Mouse (Mus musculus): Measurements from ENCODE around the gene Plscr3. TPM values are rescaled to one million over a fixed set of nuclear protein-coding genes. Genes with fewer than 3 reads are reported as not detected.
"Not testable (repeated sequence)": the region's sequence is repeated elsewhere in the genome, so short reads cannot be mapped to it uniquely, and the experiment has no call there.

Plscr3 gene
- polyA plus RNA-seq, 1 experiment, result 82.7 TPM

DNA sequence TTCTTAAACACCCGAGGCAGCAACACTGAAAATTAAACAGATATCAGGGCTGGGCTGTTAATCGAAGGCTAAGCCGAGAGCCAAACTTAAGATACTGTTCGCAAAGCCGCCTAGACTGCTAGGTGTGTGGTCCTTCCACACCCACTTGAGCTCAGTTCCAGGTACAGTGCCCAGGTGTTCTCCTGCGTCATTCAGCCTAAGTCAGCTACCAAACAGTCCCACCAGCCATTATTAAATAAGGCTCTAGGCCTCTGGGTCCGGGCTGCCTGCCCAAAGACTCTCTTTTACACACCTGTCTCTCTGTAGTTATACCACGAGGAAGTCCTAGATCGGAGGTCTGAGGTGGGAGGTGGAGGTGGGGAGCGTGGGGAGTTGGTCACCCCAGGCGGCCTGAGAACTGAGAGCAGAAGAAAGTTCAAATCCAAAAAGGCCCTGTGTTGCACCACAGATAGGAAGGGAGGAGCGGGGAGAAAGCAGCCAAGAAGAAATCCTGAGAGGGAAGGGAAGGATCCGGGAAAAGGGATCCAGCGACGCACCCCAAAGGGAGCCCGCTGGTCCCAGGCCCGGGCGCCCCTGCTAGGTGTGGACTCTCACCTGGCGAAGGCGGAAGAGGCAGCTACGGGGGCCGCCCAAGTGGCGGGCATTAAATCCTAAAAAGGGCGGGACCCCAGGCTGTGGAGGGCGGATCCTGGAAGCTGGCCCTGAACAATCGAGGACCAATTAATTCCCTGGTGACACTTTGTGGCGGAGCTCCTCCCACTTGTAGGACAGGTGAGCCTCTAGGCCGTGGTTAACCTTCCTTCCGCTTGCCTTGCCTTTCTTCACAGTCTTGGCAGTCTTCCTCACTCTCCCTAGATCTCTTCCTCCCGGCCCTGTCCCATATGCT lies 12.2 kb downstream of the Plscr3 start, which contains the start of gene Tnk1:
Tnk1 (minus strand) TSS at position 618 of the 886 bp plus-strand sequence.
- H3K36me3 ChIP-seq (ENCODE audit: control insufficient read depth, insufficient read depth), result no peaks in the 10 kb centered on the region

DNA sequence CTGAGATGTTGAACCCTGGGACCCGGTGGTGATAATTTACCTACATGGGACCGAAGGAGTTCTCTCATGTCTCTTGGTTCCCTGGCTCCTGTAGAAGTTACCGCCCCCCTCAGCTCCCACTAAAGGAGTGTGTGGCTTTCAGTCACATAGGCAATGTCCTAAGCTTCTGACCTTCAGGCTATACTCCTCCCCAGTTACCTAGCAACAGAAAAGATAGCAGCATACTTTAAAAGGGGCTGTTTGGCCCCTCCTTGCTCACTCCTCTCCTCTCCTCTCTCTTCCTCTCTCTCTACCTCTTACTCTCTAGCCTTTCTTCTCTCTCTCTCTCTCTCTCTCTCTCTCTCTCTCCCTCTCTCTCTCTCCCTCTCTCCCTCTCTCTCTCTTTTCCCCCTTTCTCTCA lies 17.6 kb downstream of the Plscr3 start:
- not testable (repeated sequence) for H3ac ChIP-seq (ENCODE audit: control insufficient read depth, insufficient read length, low read depth); H3K36me3 ChIP-seq (ENCODE audit: control insufficient read depth, insufficient read depth); H3K4me3 ChIP-seq (ENCODE audit: insufficient read depth, poor library complexity, severe bottlenecking); H3K79me3 ChIP-seq (ENCODE audit: low read depth); H3K79me2 ChIP-seq (ENCODE audit: control insufficient read depth, insufficient read depth); H3K27me3 ChIP-seq (ENCODE audit: control insufficient read depth, insufficient read depth, insufficient read length)

More for the DNA sequence above, 12.2 kb downstream of the Plscr3 start, which contains the start of gene Tnk1:
- H3K27me3 ChIP-seq (ENCODE audit: control insufficient read depth, insufficient read depth, insufficient read length), result peaks cover 8% of the 10 kb centered on the region
- H3K79me2 ChIP-seq (ENCODE audit: control insufficient read depth, insufficient read depth), result no peaks in the 10 kb centered on the region
- H3ac ChIP-seq (ENCODE audit: control insufficient read depth, insufficient read length, low read depth), result no peak within 1 kb of the TSS
- no peak for TF ChIP-seq FOSL1 (IDR thresholded peaks at IDR 0.05; ENCODE audit: insufficient read depth, low read length, poor library complexity, severe bottlenecking)
- H3K79me3 ChIP-seq (ENCODE audit: low read depth), result no peaks in the 10 kb centered on the region
- H3K4me3 ChIP-seq (ENCODE audit: insufficient read depth, poor library complexity, severe bottlenecking), result no peak within 1 kb of the TSS

DNA sequence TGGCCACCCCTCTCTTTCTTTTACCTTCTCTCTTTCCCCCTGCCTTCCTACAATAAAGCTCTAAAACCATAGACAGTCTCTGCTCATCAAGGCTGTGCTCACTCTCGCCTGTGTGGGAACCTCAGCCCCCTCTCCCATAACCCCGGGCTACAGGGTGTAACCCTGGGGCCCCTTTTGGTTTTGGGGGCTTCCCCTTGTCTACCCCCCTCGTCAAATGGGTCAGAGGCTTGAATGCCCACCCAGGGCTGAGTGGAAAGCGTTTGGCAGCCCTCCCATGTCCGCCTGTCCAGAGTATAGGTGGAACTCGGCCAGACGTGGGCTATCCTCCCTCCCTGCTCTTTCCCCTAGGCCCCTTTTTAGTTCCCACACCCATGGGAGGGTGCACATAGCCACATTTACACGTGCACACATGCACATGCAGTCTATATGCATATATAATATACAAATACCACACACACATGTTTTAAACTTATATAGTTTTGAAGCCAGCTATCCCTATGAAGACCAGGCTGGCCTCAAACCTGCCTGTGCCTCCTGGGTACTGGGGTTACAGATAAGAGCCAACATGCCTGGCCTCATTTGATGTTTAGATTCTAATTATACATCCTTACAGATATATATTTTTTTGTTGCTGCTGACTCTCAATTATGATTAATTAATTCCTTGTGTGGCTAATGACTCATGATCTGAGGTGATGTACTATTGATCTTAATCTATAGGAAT lies 18.1 kb downstream of the Plscr3 start:
- Histone ChIP-seq H3K36me3 (ENCODE audit: control insufficient read depth, insufficient read depth) (no peaks in the 10 kb centered on the region), H3ac (ENCODE audit: control insufficient read depth, insufficient read length, low read depth) (no peak overlapping the region), H3K79me3 (ENCODE audit: low read depth) (no peaks in the 10 kb centered on the region), H3K27me3 (ENCODE audit: control insufficient read depth, insufficient read depth, insufficient read length) (peaks cover 10% of the 10 kb centered on the region), H3K79me2 (ENCODE audit: control insufficient read depth, insufficient read depth) (no peaks in the 10 kb centered on the region), H3K4me3 (ENCODE audit: insufficient read depth, poor library complexity, severe bottlenecking) (no peak overlapping the region)
- no peak for TF ChIP-seq CTCF (IDR thresholded peaks at IDR 0.05; ENCODE audit: control insufficient read depth, insufficient read depth, insufficient read length)

DNA sequence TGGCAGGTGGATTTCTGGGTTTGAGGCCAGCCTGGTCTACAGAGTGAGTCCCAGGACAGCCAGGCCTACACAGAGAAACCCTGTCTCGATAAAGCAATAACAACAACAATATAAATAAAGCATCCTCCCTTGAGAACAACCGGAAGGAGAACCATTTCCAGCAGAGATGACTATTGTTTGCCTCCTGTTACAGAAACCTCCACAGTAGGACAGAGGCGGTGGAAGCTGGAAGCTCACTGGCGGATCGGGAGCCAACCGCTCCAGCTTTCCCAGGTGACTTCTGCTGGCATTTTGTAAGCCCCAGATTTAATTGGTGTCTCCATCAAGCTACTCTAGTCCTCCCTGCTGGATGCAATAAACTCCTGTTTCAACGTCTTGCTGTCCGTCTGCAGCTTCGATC lies 19.4 kb downstream of the Plscr3 start:
- H3K4me3 ChIP-seq (ENCODE audit: insufficient read depth, poor library complexity, severe bottlenecking), result no peak overlapping the region

DNA sequence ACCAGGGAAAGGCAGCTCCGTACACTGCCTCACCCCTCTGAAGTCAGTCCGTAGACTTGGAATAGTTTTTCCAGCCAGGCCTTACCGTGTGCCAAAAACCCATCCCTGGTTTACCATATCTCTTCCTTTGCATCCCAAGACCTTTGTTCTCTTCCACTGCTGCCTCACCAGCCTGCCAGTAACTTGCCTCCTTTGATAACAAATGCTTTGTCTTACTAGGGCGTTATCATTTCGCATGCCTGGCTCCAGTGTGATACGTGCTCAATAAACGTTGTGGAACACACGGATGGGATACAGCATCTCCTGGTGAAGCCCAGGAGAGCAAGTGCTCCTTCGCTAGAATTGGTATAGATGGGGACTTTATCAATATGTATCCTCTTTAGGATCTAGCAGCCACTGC lies 21.2 kb downstream of the Plscr3 start:
- Histone ChIP-seq H3K27me3 (ENCODE audit: control insufficient read depth, insufficient read depth, insufficient read length) (peaks cover 10% of the 10 kb centered on the region), H3K4me3 (ENCODE audit: insufficient read depth, poor library complexity, severe bottlenecking) (no peak overlapping the region), H3K79me3 (ENCODE audit: low read depth) (no peaks in the 10 kb centered on the region), H3ac (ENCODE audit: control insufficient read depth, insufficient read length, low read depth) (no peak overlapping the region), H3K79me2 (ENCODE audit: control insufficient read depth, insufficient read depth) (no peaks in the 10 kb centered on the region), H3K36me3 (ENCODE audit: control insufficient read depth, insufficient read depth) (no peaks in the 10 kb centered on the region)
- TF ChIP-seq MYOD1 (IDR thresholded peaks at IDR 0.05; ENCODE audit: control insufficient read depth, insufficient read length, low read depth), result no peak

More for the DNA sequence above, 19.4 kb downstream of the Plscr3 start:
- Histone ChIP-seq H3K79me2 (ENCODE audit: control insufficient read depth, insufficient read depth) (no peaks in the 10 kb centered on the region), H3K79me3 (ENCODE audit: low read depth) (no peaks in the 10 kb centered on the region), H3ac (ENCODE audit: control insufficient read depth, insufficient read length, low read depth) (no peak overlapping the region), H3K36me3 (ENCODE audit: control insufficient read depth, insufficient read depth) (no peaks in the 10 kb centered on the region), H3K27me3 (ENCODE audit: control insufficient read depth, insufficient read depth, insufficient read length) (peaks cover 10% of the 10 kb centered on the region)
- TF ChIP-seq USF1 (IDR thresholded peaks at IDR 0.05; ENCODE audit: low read depth), result no peak
- no peak for TF ChIP-seq MYOD1 (IDR thresholded peaks at IDR 0.05; ENCODE audit: control insufficient read depth, insufficient read length, low read depth)

DNA sequence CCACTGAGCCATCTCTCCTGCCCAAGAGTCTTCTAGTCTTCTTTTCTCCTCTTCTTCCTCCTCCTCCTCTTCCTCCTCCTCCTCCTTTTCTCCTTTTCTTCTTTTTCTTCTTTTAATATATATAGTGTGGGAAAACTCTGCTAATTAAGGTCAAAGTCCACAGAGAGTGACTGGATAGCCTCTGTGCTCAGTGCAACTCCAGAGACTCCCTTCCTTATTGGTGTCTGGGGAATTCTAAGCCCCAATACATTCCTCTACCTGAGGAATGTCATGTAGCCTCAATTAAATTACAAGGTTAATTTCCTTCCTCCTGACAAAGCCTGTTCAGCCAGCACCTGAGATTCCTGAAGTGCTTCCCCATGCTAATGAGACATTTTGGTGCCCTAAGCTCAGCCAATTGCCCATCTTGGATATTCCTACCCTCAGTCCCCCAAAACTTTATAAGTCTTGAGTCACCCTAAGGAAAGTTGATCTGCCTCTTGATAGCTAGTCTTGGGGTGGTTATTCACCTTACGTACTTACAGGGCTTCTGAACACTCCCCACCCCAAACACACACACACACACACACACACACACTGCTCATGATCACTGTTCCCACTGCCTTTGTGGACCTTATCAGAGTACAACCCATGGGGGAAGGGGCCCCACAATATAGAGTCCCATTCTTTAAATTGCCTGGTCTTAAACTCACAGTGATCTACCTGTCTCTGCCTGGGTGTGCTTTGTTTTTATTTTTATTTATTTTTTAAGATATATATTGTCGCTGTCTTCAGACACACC lies 24.3 kb downstream of the Plscr3 start:
- no peak for TF ChIP-seq FOSL1 (IDR thresholded peaks at IDR 0.05; ENCODE audit: insufficient read depth, low read length, poor library complexity, severe bottlenecking)
- no peak for TF ChIP-seq MYOG (IDR thresholded peaks at IDR 0.05; ENCODE audit: control insufficient read depth, extremely low read depth, insufficient read length)
- TF ChIP-seq CEBPB (IDR thresholded peaks at IDR 0.05; ENCODE audit: low read depth), result no peak
- TF ChIP-seq CTCF (IDR thresholded peaks at IDR 0.05; ENCODE audit: control insufficient read depth, insufficient read depth, insufficient read length), result no peak
- H3K27me3 ChIP-seq (ENCODE audit: control insufficient read depth, insufficient read depth, insufficient read length), result peaks cover 6% of the 10 kb centered on the region
- H3K36me3 ChIP-seq (ENCODE audit: control insufficient read depth, insufficient read depth), result no peaks in the 10 kb centered on the region
- H3K4me3 ChIP-seq (ENCODE audit: insufficient read depth, poor library complexity, severe bottlenecking), result no peak overlapping the region
- H3K79me3 ChIP-seq (ENCODE audit: low read depth), result no peaks in the 10 kb centered on the region
- no peaks in the 10 kb centered on the region for H3K79me2 ChIP-seq (ENCODE audit: control insufficient read depth, insufficient read depth)
- H3ac ChIP-seq (ENCODE audit: control insufficient read depth, insufficient read length, low read depth), result no peak overlapping the region
